Mouse (Mus musculus) layer of hippocampus, adult 8-10 months (tissue): ENCODE data around the gene Gm28490. TPM values are rescaled to one million over a fixed set of nuclear protein-coding genes. Genes with fewer than 3 reads are reported as not detected.
"Not testable (repeated sequence)": the region's sequence is repeated elsewhere in the genome, so short reads cannot be mapped to it uniquely, and the experiment has no call there.

Experiments used
- DNase-seq, 2 experiments: peaks; one replicate each; pipeline ENCODE4 v3.0.0; 2022; ENCODE audit warnings: low spot score in 2 of 2
- total RNA-seq, 4 experiments: library from RNA; stranded (reverse); gene quantifications; 2 replicates each; pipeline ENCODE4 v1.2.4; 2022

Gm28490 gene
- total RNA-seq, result not detected

DNA sequence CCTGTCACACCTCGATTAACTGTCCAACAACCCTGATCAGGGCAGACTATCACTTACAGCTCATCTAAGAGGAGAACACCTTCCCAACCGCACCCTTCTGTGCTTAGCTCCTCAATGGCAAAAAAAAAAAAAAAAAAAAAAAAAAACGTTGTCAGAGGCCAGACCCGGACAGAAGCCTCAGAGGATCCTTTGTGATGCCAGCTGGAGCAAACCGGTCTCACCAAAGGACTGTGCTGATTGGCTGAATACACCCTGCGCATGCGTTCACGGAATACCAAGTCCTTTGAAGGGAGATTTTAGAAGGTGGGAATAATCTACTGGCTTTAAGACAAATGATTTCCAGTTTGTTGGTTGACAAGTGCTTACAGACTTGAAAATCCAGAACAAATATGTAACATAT lies at the start of gene Gm28490:
Gene Gm28490, minus strand, starts transcription at position 101 of the 400 bp plus-strand sequence.
- not testable (repeated sequence) for DNase-seq
